Mouse (Mus musculus) midbrain, embryonic 14.5 days (tissue): ENCODE measurements around the gene Mus81. TPM values are rescaled to one million over a fixed set of nuclear protein-coding genes. Genes with fewer than 3 reads are reported as not detected.

Source experiments
- ATAC-seq: fragments of 200-750 bp; cut with Nextera tagmentation; 2 replicates; pipeline ENCODE4 v1.8.0; 2017; ENCODE audit warnings: moderate number of reproducible peaks, moderate library complexity; ENCODE audit not compliant: low FRiP score, low TSS enrichment
- DNase-seq: peaks from one replicate; pipeline ENCODE4 v3.0.0-alpha.2; 2015
- H3K27ac ChIP-seq: fragments of 300-500 bp; sonication (generic); replicated peaks from 2 replicates; pipeline ENCODE4 v1.5.1; 2014; ENCODE audit warnings: mild to moderate bottlenecking, low read depth, low read length, moderate library complexity
- H3K27me3 ChIP-seq: fragments of 300-500 bp; sonication (generic); 2 replicates; pipeline ENCODE4 v1.6.1; 2014; ENCODE audit warnings: low read length, control low read depth, mixed read lengths; ENCODE audit not compliant: control insufficient read depth, insufficient read depth
- H3K36me3 ChIP-seq: fragments of 300-500 bp; sonication (generic); 2 replicates; pipeline ENCODE4 v1.6.1; 2014; ENCODE audit warnings: low read length, control low read depth; ENCODE audit not compliant: control insufficient read depth, insufficient read depth
- H3K4me1 ChIP-seq: fragments of 300-500 bp; sonication (generic); 2 replicates; pipeline ENCODE4 v1.6.1; 2014; ENCODE audit warnings: mild to moderate bottlenecking, antibody characterized with exemption, low read length, control low read depth; ENCODE audit not compliant: control insufficient read depth, insufficient read depth
- H3K4me2 ChIP-seq: fragments of 300-500 bp; sonication (generic); 2 replicates; pipeline ENCODE4 v1.6.1; 2014; ENCODE audit warnings: mild to moderate bottlenecking, low read length, moderate library complexity
- H3K4me3 ChIP-seq: fragments of 300-500 bp; sonication (generic); replicated peaks from 2 replicates; pipeline ENCODE4 v1.5.1; 2014; ENCODE audit warnings: low read depth, low read length
- H3K9ac ChIP-seq: fragments of 300-500 bp; sonication (generic); replicated peaks from 2 replicates; pipeline ENCODE4 v1.6.1; 2014; ENCODE audit warnings: mild to moderate bottlenecking, low read length, moderate library complexity
- H3K9me3 ChIP-seq: fragments of 300-500 bp; sonication (generic); 2 replicates; pipeline ENCODE4 v1.6.1; 2016; ENCODE audit warnings: low read length, control low read depth, mixed read lengths; ENCODE audit not compliant: control insufficient read depth
- WGBS: fragments of 180-500 bp; shearing (Covaris S2); extraction: QIAGEN DNeasy Blood & Tissue Kit; methylation state at CpG from one replicate; pipeline ENCODE4 v1.1.7; 2014; 5-methylcytosine and 5-hydroxymethylcytosine counted together
- polyA plus RNA-seq: library from polyadenylated mRNA; unstranded; fragments of >200 nt; fragmentation: Nextera tagmentation; extraction: Ambion mirVana; gene quantifications from 2 replicates; pipeline ENCODE4 v1.2.1, GENCODE M21; 2014

Mus81 gene
- polyA plus RNA-seq, 1 experiment from 2014 or later, result 43.4 TPM

DNA sequence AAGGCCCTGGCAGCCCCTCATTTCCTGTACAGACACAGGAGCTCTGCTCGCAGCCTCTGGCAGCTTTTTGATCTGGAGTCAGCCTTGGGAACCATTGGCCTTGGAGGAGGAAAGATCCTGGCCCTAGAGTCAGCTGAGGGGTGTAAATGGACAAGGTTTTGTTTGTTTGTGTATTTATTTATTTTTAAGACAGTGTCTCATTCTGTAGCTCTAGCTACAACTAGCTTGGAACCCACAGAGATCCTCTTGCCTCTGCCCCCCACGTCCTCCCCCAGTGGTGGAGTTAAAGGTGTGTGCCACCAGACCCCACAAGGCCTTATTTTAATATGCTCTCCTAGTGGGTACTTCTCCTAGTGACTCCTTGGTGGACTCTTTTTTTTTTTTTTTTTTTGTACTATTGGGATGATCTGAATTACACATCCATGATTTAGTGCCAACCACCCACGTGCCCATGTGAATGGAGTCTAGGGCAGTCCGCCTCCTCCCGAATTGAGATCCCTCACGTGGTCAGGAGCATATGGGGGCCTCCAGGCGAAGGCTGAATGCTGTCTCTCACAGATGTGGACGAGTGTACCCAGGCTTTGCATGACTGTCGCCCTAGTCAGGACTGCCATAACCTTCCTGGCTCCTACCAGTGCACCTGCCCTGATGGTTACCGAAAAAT, 11.1 kb downstream of the Mus81 start:
- H3K27ac ChIP-seq, result no peak overlapping the region
- H3K9ac ChIP-seq, result no peak overlapping the region
- no peaks in the 10 kb centered on the region for H3K9me3 ChIP-seq
- no peak for DNase-seq
- H3K36me3 ChIP-seq, result peaks cover 14% of the 10 kb centered on the region
- 87% methylated on average over 10 of the region's 10 CpGs for WGBS
- no peak for ATAC-seq
- H3K27me3 ChIP-seq, result no peaks in the 10 kb centered on the region
- peaks cover 21% of the 10 kb centered on the region for H3K4me1 ChIP-seq
- no peak overlapping the region for H3K4me2 ChIP-seq
- H3K4me3 ChIP-seq, result no peak overlapping the region

DNA sequence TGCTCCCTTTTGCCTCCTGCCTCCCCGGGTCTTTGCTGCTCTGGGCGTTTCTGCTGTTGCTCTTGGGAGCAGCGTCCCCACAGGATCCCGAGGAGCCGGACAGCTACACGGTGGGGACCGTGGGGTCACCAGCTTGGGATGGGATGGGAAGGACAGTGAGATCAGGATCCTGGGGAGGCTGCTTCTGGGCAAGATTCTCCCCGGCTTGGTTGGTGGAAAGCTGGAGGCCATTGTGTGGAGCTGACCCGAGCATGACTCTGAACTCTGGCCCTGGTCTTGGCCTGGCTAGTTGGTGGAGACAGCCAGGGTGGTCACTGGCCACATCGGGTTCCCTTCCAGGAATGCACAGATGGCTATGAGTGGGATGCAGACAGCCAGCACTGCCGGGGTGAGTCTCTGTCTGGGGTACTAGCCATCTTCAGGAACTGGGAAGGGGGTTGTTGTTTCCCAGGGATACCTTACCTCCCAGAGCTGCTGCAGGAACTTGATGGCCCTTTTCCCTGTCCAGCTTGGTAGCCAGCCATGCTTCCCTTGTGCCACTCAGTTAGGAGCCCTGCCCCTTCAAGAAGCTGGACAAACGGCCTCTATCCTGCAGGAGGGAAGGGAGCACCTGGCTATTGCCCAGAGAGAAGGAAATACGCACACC, 13.0 kb downstream of the Mus81 start:
- peak overlapping the region; percentile 76 for H3K9ac ChIP-seq
- peaks cover 21% of the 10 kb centered on the region for H3K4me1 ChIP-seq
- DNase-seq, result no peak
- 17% methylated on average over 13 of the region's 13 CpGs for WGBS
- no peaks in the 10 kb centered on the region for H3K9me3 ChIP-seq
- peak overlapping the region; percentile 61 for H3K27ac ChIP-seq
- H3K4me3 ChIP-seq, result peak overlapping the region; percentile 53
- H3K4me2 ChIP-seq, result peak overlapping the region; percentile 95
- H3K27me3 ChIP-seq, result no peaks in the 10 kb centered on the region
- peaks cover 4% of the 10 kb centered on the region; the same call in 1 of the 2 replicates for H3K36me3 ChIP-seq
- ATAC-seq, result 0 out of 2 replicates have a peak, but pooled peaks have one; percentile 3

DNA sequence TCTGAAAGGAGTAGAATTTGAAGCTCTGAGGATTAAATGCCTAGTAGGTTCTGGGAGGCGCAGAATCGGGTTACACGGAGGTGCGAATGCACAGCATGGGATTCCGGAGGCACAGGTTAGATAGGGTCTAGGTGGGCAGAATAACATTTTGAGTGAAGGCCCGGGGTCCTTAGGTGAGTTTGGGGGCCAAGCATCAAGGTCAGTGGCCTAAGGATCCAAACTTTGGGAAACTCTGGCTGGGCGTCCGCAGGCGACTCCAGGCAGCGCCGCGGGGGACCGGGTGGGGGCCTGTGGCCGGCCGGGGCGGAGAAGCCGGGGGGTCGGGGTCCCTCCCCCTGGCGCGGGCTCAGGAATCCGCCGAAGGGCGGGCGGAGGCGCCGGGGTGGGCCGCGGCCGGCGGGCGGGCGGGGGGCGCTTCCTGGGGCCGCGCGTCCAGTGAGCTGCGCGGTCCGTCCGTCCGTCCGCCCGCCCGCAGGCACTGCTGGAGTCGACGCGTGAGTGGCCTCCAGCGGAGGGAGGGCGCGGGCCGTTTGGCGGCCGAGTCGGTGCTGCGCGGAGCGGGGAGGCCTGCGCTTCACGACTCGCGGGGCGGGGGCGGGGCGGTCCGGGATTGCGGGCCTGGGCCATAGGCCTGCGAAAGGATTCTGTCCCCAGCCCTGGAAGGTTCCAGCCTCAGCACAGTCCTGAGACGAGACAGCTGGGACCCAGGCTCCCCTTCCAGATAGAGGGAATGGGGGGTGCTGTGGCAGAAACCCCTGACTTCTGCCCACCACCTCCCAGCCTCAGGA, 13.7 kb downstream of the Mus81 start:
- Histone ChIP-seq H3K27me3 (no peaks in the 10 kb centered on the region), H3K4me3 (peak overlapping the region; percentile 53), H3K27ac (peak overlapping the region; percentile 61), H3K9me3 (no peaks in the 10 kb centered on the region), H3K4me1 (peaks cover 21% of the 10 kb centered on the region), H3K9ac (peak overlapping the region; percentile 76), H3K4me2 (peak overlapping the region; percentile 95), H3K36me3 (0 out of 2 replicates have a peak, but pooled peaks cover 4% of the 10 kb centered on the region)
- DNase-seq, result peak; percentile 75
- WGBS, result under 1% methylated on average over 63 of the region's 68 CpGs
- peak; percentile 62; the same call in 1 of the 2 replicates for ATAC-seq

DNA sequence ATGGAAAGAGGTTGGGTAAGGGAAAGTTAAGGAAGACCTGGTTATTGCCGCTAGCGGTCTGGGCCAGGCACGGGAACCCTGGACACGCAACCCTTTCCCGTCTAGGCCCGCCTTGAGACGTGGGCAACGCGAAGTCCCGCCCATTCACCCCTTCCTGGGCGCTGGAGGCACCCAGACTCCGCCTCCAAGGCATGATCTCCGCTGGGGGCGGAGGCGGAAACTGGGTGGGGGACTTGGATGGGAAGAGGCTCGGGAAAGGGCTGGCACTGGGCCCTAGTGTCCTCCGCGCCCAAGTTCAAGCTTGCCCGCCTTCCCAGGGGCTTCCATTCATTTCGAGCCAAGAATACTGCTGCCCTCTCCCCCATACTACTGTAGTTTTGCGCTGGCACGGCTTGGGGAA, 14.5 kb downstream of the Mus81 start, which contains the start of gene Efemp2:
Gene Efemp2 (plus strand): TSS at position 235 of the 400 bp plus-strand sequence.
- WGBS, result 2% methylated on average over 22 of the region's 22 CpGs
- Histone ChIP-seq H3K4me3 (peak within 1 kb of the TSS; percentile 53), H3K9ac (peak within 1 kb of the TSS; percentile 76), H3K9me3 (no peaks in the 10 kb centered on the region), H3K27ac (peak within 1 kb of the TSS; percentile 61), H3K4me2 (peak within 1 kb of the TSS; percentile 95), H3K36me3 (no peaks in the 10 kb centered on the region), H3K27me3 (no peaks in the 10 kb centered on the region), H3K4me1 (peaks cover 21% of the 10 kb centered on the region)
- DNase-seq, result peak; percentile 82
- ATAC-seq, result peak; percentile 57; the same call in 1 of the 2 replicates

DNA sequence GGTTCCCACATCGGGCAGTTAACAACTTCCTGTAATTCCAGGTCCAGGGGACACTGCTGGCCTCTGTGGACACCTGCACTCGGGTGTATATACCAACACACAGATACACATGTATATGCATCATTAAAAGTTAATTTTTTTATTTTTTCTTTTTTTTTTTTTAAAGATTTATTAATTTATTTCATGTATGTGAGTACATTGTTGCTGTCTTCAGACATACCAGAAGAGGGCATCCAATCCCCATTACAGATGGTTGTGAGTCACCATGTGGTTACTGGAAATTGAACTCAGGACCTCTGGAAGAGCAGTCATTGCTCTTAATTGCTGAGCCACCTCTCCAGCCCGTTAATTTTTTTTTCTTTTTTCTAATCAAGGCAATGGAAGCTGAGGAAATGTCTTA, 15.3 kb downstream of the Mus81 start:
- Histone ChIP-seq H3K4me2 (no peak overlapping the region), H3K4me3 (no peak overlapping the region), H3K36me3 (peaks cover 2% of the 10 kb centered on the region; the same call in 1 of the 2 replicates), H3K9ac (no peak overlapping the region), H3K9me3 (no peaks in the 10 kb centered on the region), H3K27me3 (no peaks in the 10 kb centered on the region), H3K4me1 (peaks cover 21% of the 10 kb centered on the region), H3K27ac (no peak overlapping the region)
- 85% methylated on average over 3 of the region's 3 CpGs for WGBS
- DNase-seq, result no peak
- no peak for ATAC-seq

DNA sequence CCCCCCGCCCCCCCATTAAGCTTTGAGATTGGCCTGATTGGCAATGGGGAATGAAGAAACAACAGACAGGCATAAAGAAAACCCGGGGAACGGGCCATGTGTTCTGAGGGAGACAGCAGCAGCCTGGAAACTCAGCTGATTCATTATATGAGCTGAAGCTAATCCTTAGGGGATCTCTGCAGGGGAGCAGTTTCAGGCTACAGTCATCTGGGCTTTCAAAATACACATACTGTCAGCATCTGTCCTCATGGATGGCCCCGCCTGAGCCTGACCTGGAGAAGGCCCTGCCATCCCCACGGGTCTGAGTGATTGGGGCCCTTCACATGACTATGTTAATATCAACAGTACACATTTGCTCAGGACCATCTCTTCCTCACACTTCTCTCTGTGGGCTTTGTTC, 16.4 kb downstream of the Mus81 start:
- DNase-seq, result no peak
- Histone ChIP-seq H3K9ac (no peak overlapping the region), H3K9me3 (no peaks in the 10 kb centered on the region), H3K4me3 (no peak overlapping the region), H3K36me3 (peaks cover 12% of the 10 kb centered on the region), H3K4me1 (peaks cover 21% of the 10 kb centered on the region), H3K27ac (no peak overlapping the region), H3K27me3 (no peaks in the 10 kb centered on the region), H3K4me2 (no peak overlapping the region)
- ATAC-seq, result no peak
- 43% methylated on average over 5 of the region's 5 CpGs for WGBS

DNA sequence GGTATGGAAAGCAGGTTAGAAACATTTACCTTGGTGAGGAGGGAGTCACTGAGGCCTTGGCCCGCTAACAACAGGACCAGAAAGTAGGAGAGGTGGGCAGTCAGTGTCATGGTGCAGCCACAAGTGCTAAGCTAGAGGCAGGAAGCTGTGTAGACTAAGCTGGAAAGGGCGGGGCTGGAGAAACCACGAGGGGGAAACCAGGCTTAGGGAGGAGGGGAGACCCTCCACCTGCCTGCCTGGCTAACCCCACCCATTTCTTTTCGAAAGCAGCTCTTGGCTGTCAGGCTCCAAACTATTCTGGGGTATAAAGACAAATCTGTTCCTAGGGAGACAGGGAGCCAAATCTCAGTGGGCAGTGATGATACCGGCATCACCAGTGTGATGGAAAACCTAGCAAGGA, 19.8 kb downstream of the Mus81 start, which contains the start of gene Ctsw:
Gene Ctsw (minus strand): TSS at position 134 of the 400 bp plus-strand sequence.
- WGBS, result 64% methylated on average over 5 of the region's 5 CpGs

DNA sequence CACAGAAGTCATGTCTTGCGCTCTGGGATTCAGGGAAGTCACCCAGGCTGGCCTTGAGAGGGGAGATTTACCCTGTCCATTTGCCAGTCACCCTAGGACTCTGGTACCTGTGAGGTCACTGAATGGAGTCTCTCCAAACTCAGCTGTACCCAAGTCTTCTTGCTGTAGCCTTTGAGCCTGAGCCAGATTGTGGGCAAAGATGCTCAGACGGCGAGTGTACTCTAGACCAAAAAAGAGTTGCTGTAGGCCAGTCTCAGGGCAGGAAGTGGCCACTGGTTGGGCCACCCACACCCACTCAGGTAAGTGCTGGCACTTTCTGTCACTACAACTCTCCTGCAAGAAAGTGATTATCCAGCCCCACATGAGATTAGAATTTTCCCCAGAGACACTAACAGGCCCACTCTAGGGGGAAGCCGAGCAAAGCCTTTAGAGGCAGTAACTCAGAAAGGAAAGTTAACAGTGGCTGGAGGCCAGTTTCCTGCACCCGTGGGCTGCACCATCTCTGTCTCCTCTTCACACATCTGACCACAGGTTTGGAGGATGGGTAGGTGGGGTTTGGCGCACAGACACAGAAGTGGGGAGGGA, 21.2 kb downstream of the Mus81 start:
- no peak for DNase-seq
- peaks cover 51% of the 10 kb centered on the region for H3K36me3 ChIP-seq
- no peak overlapping the region for H3K9ac ChIP-seq
- H3K27me3 ChIP-seq, result no peaks in the 10 kb centered on the region
- H3K4me3 ChIP-seq, result no peak overlapping the region
- no peak for ATAC-seq
- 95% methylated on average over 6 of the region's 6 CpGs for WGBS
- H3K27ac ChIP-seq, result no peak overlapping the region
- no peaks in the 10 kb centered on the region for H3K9me3 ChIP-seq
- peaks cover 6% of the 10 kb centered on the region for H3K4me1 ChIP-seq
- H3K4me2 ChIP-seq, result no peak overlapping the region

More for the DNA sequence above, 19.8 kb downstream of the Mus81 start, which contains the start of gene Ctsw:
- Histone ChIP-seq H3K4me3 (no peak within 1 kb of the TSS), H3K9ac (no peak within 1 kb of the TSS), H3K27me3 (no peaks in the 10 kb centered on the region), H3K4me2 (no peak within 1 kb of the TSS), H3K36me3 (peaks cover 39% of the 10 kb centered on the region), H3K27ac (no peak within 1 kb of the TSS), H3K4me1 (peaks cover 6% of the 10 kb centered on the region), H3K9me3 (no peaks in the 10 kb centered on the region)
- ATAC-seq (no peak), DNase-seq (no peak)
